Mouse (Mus musculus) yolk sac, embryonic 10.5 days (tissue): ENCODE data around the gene Tenm4.

Source experiments
- DNase-seq: peaks from one replicate; pipeline ENCODE4 v3.0.0-alpha.2; 2017; ENCODE audit warnings: low spot score

Tenm4 gene

GRCm38 (mm10) chr7:96525344-96525743 lies 354.3 kb downstream of the Tenm4 start:
- no peak for DNase-seq

GRCm38 (mm10) chr7:96530571-96531426 lies 359.8 kb downstream of the Tenm4 start:
- DNase-seq, result no peak

- peak; percentile 19 for DNase-seq
These were observed 361.1 kb downstream of the Tenm4 start for GRCm38 (mm10) chr7:96531954-96532737.

- peak; percentile 61 for DNase-seq
These were observed 361.9 kb downstream of the Tenm4 start for GRCm38 (mm10) chr7:96532804-96533400.

GRCm38 (mm10) chr7:96536313-96536880 lies 365.4 kb downstream of the Tenm4 start:
- no peak for DNase-seq

- DNase-seq, result no peak
These were observed 368.4 kb downstream of the Tenm4 start for GRCm38 (mm10) chr7:96539248-96540034.

- peak; percentile 28 for DNase-seq
These were observed 369.5 kb downstream of the Tenm4 start for GRCm38 (mm10) chr7:96540458-96541096.

- peak; percentile 37 for DNase-seq
These were observed 374.9 kb downstream of the Tenm4 start for GRCm38 (mm10) chr7:96545979-96546378.

- DNase-seq, result no peak
These were observed 380.8 kb downstream of the Tenm4 start for GRCm38 (mm10) chr7:96551809-96552208.

- no peak for DNase-seq
These were observed 381.3 kb downstream of the Tenm4 start for GRCm38 (mm10) chr7:96552292-96552860.

GRCm38 (mm10) chr7:96554277-96554690 lies 383.2 kb downstream of the Tenm4 start:
- no peak for DNase-seq

GRCm38 (mm10) chr7:96555294-96555693 lies 384.2 kb downstream of the Tenm4 start:
- no peak for DNase-seq

- DNase-seq, result no peak
These were observed 385.7 kb downstream of the Tenm4 start for GRCm38 (mm10) chr7:96556756-96557155.

- DNase-seq, result no peak
These were observed 391.8 kb downstream of the Tenm4 start for GRCm38 (mm10) chr7:96562890-96563289.

GRCm38 (mm10) chr7:96563329-96564065 lies 392.5 kb downstream of the Tenm4 start:
- no peak for DNase-seq

GRCm38 (mm10) chr7:96565806-96566205 lies 394.8 kb downstream of the Tenm4 start:
- DNase-seq, result no peak

GRCm38 (mm10) chr7:96566260-96566659 lies 395.2 kb downstream of the Tenm4 start:
- DNase-seq, result no peak

- no peak for DNase-seq
These were observed 397.0 kb downstream of the Tenm4 start for GRCm38 (mm10) chr7:96568034-96568433.

GRCm38 (mm10) chr7:96570965-96571364 lies 399.9 kb downstream of the Tenm4 start:
- DNase-seq, result no peak

GRCm38 (mm10) chr7:96572995-96573394 lies 401.9 kb downstream of the Tenm4 start:
- DNase-seq, result no peak
